Mouse (Mus musculus) cerebellum, adult (tissue): ENCODE results near the gene Pstk.
"Not testable (repeated sequence)": the region's sequence is repeated elsewhere in the genome, so short reads cannot be mapped to it uniquely, and the experiment has no call there.

Experiments used
- ATAC-seq: cut with Nextera tagmentation; 2 replicates; pipeline ENCODE4 v1.9.2; 2017; ENCODE audit warnings: mild to moderate bottlenecking, moderate library complexity, mixed read lengths; ENCODE audit not compliant: insufficient number of reproducible peaks, low FRiP score, low TSS enrichment

Gene Pstk

DNA sequence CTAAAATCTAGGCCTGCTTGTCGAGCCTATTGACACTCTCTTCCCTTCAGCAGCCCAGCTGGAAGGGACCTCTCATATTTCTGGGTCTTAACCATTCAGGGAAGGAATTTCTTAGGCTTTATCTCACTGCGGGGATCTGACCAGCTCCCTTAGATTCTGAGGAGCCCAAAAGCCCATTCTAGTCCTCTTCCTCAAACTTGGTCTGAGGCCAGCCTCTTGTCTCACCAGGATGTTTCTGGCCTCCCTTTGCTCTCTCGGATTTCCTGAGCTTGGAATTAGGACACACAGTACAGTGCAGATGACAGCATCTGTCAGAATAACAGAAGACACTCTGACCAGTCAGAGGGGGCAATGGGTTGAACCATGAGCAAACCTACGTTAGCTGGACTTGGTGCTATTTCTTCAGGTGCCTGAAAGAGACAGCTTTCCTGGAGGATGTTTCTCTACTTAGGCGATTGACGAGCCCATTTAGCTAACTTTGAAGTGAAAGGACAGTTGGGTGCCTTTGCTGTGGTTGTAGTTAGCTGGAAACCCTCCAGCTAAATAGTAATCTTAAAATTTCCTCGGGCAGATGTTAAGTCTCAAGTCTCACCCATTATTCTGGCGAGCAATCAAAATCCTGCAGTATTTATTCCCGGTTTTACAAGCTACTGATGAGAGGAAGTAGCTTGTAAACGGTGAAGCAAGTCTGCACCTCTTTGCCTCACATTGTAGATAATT is 40.4 kb downstream of the Pstk start:
- ATAC-seq = no peak

DNA sequence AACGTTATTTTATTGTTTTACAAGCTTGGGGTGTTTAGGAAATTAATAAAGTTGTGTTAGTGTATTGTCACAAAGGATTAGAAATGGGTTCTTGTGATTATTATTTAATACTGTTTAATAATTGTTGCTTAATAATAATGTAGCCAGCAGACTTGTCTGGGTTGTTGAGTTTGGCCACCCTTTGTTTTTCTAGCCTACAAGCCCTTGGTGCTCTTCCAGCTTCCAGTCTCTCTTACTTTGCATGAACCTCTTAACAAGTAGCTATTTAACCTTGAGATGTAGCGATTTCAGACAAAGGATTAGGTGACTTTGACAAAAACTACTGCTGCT is 41.0 kb downstream of the Pstk start:
- no peak for ATAC-seq

DNA sequence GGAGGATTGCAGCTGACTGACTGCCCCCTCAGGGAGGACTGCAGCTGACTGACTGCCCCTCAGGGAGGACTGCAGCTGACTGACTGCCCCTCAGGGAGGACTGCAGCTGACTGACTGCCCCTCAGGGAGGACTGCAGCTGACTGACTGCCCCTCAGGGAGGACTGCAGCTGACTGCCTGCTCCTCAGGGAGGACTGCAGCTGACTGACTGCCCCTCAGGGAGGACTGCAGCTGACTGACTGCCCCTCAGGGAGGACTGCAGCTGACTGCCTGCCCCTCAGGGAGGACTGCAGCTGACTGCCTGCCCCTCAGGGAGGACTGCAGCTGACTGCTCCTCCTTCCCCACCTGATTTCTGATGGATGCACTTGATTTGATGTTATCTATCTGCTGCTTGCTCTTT is 45.8 kb downstream of the Pstk start:
- ATAC-seq = not testable (repeated sequence)

DNA sequence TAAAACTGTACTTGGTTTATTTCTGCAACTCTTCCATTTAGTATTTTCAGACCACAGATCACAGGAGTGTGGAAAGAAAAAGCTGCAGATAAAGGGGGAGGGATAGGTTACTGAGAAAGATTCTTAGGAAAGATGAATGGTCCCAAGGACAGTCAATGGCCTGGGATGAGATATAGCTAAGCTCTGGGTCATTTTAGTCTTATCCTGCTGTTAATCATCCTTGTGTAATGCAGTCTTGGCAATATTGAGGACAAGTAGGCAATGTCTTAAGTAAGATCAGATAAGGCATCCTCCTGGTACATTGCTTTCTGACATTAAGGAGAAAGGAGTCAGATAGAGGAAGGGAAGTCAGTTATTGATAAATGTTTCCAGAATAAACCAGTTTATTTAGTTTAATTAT is 46.7 kb downstream of the Pstk start:
- no peak for ATAC-seq

DNA sequence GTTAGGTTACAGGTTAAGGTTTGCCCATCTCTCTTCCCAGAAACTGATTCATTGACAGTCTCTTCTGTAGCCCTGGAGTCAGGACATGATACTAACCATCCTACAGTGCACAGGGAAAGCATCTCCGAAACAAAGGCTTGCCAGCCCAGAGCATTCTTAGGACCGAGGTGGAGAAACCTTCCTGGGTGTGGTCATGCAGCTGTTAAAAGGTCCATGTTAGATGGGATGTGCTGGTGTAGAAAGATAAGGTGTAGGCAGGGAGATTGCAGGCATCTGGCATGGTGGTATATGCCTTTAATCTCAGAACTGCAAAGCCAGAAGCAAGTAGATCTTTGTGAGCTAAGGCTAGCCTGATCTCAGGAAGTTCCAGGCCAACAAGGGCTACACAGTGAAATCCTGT is 54.0 kb downstream of the Pstk start:
- no peak for ATAC-seq

DNA sequence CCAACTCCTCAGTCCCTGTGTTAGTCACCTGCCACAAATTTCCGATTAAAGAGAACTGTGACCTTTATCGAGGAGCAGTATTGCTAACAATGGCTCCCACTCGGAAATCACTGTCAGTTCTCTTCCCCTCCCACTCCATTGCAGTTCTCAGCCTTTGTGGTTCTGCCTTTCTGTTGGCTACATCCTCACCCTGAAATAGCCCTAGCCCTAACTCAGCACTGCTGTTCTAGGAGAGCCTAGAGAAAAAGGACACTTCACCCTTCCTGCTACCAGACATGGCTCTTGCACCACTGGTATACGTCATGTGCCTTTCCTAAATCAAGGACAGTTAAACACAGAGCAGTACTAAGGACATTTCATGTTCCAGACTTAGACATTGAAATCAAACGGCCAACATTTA is 56.4 kb downstream of the Pstk start:
- ATAC-seq = no peak

DNA sequence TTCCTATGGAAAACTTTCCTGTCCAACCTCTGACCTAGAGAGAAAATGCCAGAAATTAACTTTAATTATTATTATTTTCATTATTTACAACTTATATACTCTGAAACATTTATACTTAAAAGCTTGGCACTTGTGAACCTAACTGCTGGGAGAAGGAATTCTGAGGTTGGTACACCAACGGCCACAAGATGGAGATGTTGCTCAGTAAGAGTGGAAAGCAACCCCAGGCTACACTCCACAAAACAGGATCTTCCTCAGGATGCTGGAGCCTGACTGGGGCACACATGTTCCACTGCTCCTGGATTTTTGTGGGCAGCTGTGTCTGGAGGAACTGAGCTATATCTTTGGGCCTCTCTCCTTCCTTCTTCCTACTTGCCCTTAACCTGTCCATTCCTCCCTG is 61.3 kb downstream of the Pstk start:
- no peak for ATAC-seq

DNA sequence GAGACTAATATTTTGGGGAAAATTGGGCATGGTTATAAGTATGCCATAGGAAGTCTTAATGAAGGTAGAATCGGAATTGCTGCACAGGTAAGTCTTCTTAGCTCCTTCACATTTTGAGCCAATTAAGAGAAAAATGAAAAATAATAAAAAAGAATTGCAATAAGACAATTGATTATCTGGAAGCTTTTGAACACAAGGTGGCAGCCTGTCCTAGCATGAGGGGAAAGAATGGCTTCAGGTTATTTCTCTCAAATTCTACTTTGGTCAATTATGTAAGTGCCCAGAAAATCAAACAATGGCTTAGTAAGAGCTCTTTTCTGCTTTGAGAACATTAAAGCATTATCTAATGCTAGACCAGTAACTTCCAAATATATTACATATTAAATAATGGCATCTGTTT is 63.3 kb downstream of the Pstk start:
- ATAC-seq = no peak

DNA sequence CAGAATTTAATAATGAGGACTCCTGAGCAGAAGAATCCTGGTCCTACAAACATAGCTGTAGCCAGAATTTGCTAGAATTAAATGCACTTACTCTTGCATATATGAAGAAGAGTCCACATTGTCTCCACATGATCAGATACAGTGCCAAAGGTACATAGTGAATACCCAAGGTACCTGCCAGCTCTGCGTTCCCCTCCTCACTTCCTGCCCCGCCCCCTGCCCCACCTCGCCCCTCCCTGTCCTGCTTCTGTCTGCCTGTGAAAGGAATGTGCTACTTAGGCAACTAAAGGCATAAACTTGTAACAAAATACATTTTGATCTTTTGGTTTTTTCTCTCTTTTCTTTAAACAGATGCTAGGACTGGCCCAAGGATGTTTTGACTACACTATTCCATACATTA is 66.1 kb downstream of the Pstk start:
- ATAC-seq = no peak
